Mouse (Mus musculus): Measurements from ENCODE around the gene Dbnl. TPM values are rescaled to one million over a fixed set of nuclear protein-coding genes. Genes with fewer than 3 reads are reported as not detected.

Dbnl gene
- 136 and 144 TPM in 2 replicates for polyA plus RNA-seq (2014; fragmentation: Nextera tagmentation; extraction: Ambion mirVana)

- Histone ChIP-seq H3K9me3 (ENCODE audit: control insufficient read depth, low read length) (no peaks in the 10 kb centered on the region), H3K4me1 (ENCODE audit: control insufficient read depth, insufficient read depth, low read length) (peaks cover 13% of the 10 kb centered on the region), H3K27me3 (ENCODE audit: control insufficient read depth, insufficient read depth, low read length) (no peaks in the 10 kb centered on the region), H3K9ac (ENCODE audit: low read length) (peak within 1 kb of the TSS; percentile 84), H3K36me3 (ENCODE audit: control insufficient read depth, insufficient read depth, low read length) (peaks cover 10% of the 10 kb centered on the region; the same call in 1 of the 2 replicates), H3K4me3 (ENCODE audit: low read depth, low read length) (peak within 1 kb of the TSS; percentile 93), H3K4me2 (peak within 1 kb of the TSS; percentile 74), H3K27ac (ENCODE audit: low read depth, low read length) (peak within 1 kb of the TSS; percentile 76)
- ATAC-seq (ENCODE audit: low FRiP score), result peak; percentile 98
- peak; percentile 99 for DNase-seq (ENCODE audit: low spot score, missing footprints)
- WGBS, result under 1% methylated on average over 74 of the region's 74 CpGs
Measured at GRCm38 (mm10) chr11:5788056-5789014, at the start of gene Dbnl. Gene Dbnl, plus strand, starts transcription at chr11:5788488.

- H3K27me3 ChIP-seq (ENCODE audit: control insufficient read depth, insufficient read depth, low read length), result no peaks in the 10 kb centered on the region
- DNase-seq (ENCODE audit: low spot score, missing footprints), result no peak
- no peak overlapping the region for H3K27ac ChIP-seq (ENCODE audit: low read depth, low read length)
- H3K4me2 ChIP-seq, result no peak overlapping the region
- H3K36me3 ChIP-seq (ENCODE audit: control insufficient read depth, insufficient read depth, low read length), result no peaks in the 10 kb centered on the region
- 76% methylated on average over 5 of the region's 5 CpGs for WGBS
- no peaks in the 10 kb centered on the region for H3K9me3 ChIP-seq (ENCODE audit: control insufficient read depth, low read length)
- ATAC-seq (ENCODE audit: low FRiP score), result no peak
- H3K4me1 ChIP-seq (ENCODE audit: control insufficient read depth, insufficient read depth, low read length), result peaks cover 7% of the 10 kb centered on the region; the same call in 1 of the 2 replicates
- no peak overlapping the region for H3K9ac ChIP-seq (ENCODE audit: low read length)
- H3K4me3 ChIP-seq (ENCODE audit: low read depth, low read length), result no peak overlapping the region
Measured at GRCm38 (mm10) chr11:5738888-5739632, 49.2 kb upstream of the Dbnl start.

DNA sequence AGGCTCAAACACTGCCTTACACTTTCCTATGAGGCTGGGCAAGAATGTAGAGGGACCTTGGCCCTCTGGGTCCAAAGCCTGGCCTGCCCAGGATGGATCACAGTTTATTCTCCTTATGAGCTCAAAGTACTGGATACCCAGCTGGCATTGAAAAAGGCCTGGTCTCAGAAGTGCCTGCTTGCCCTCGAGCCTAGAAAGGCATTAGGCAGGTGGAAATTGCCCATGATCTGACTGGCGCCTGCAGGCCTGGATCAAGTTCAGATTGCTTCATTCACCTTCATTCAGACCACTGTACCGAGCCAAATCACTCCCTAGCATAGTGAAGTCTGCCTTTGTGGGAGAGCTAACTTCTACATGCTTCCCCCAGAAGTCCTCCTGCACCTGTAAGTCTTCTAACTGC lies 48.4 kb upstream of the Dbnl start:
- H3K4me3 ChIP-seq (ENCODE audit: low read depth, low read length), result no peak overlapping the region
- no peaks in the 10 kb centered on the region for H3K27me3 ChIP-seq (ENCODE audit: control insufficient read depth, insufficient read depth, low read length)
- ATAC-seq (ENCODE audit: low FRiP score) (no peak), DNase-seq (ENCODE audit: low spot score, missing footprints) (no peak)
- 82% methylated on average over 3 of the region's 3 CpGs for WGBS
- no peak overlapping the region for H3K27ac ChIP-seq (ENCODE audit: low read depth, low read length)
- H3K9me3 ChIP-seq (ENCODE audit: control insufficient read depth, low read length), result no peaks in the 10 kb centered on the region
- H3K4me2 ChIP-seq, result no peak overlapping the region
- no peaks in the 10 kb centered on the region for H3K36me3 ChIP-seq (ENCODE audit: control insufficient read depth, insufficient read depth, low read length)
- H3K4me1 ChIP-seq (ENCODE audit: control insufficient read depth, insufficient read depth, low read length), result peaks cover 7% of the 10 kb centered on the region; the same call in 1 of the 2 replicates
- no peak overlapping the region for H3K9ac ChIP-seq (ENCODE audit: low read length)

DNA sequence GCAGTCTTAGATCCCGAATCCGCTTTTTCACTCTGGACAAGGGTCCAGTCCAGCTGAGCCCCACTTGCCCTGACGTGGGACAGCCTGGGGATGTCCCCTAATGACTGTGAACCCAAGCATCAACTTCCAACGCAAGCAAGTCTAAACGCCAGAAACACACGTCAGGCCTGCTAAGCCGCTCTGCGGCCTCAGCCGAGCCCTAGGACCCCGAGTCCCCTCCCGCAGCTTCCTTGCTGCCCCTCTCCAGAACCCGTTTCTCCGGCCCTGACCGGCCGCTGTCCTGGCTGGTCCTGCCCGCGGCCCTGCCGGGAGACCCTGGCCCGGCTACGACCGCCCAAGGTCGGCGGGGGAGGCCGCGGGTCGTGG lies 47.7 kb upstream of the Dbnl start:
- Histone ChIP-seq H3K27me3 (ENCODE audit: control insufficient read depth, insufficient read depth, low read length) (no peaks in the 10 kb centered on the region; the same call in 1 of the 2 replicates), H3K4me3 (ENCODE audit: low read depth, low read length) (peak overlapping the region; percentile 72), H3K4me2 (peak overlapping the region; percentile 96), H3K36me3 (ENCODE audit: control insufficient read depth, insufficient read depth, low read length) (no peaks in the 10 kb centered on the region), H3K4me1 (ENCODE audit: control insufficient read depth, insufficient read depth, low read length) (peaks cover 7% of the 10 kb centered on the region; the same call in 1 of the 2 replicates), H3K9me3 (ENCODE audit: control insufficient read depth, low read length) (no peaks in the 10 kb centered on the region), H3K27ac (ENCODE audit: low read depth, low read length) (no peak overlapping the region; the same call in 1 of the 2 replicates), H3K9ac (ENCODE audit: low read length) (peak overlapping the region; percentile 90)
- DNase-seq (ENCODE audit: low spot score, missing footprints), result peak; percentile 95
- ATAC-seq (ENCODE audit: low FRiP score), result peak; percentile 73
- WGBS, result under 1% methylated on average over 25 of the region's 26 CpGs

DNA sequence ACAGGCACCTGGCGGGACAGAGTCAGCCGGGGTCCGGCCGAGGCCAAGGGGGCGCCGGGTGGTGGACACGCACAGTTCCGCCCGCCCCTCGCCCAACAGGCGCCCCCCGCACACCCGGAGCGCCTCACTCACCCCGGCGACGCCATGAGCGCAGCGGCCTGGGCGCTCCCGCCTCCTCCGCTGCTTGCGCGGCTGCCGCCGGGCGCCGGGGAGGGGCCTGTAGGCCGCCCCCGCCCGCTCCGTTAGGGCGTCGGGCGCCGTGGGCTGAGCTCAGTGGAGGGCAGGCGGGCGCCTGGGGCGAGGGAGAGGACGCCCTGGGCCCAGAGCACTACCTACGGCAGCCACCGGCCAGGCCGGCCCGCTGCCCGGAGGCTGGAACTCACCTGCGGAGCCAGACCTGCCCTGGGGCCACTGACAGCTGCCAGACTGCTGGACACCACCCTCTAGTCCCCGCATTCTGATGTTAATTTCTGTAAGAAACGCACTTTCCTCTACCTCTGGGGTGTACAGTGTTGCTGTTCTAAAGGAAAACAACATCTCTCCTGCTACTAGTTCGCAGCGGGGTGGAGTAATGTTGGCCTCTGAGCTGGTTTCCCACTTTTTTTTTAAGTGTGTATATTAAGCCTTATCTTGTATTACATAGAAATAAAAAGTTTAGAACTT lies 47.2 kb upstream of the Dbnl start:
- H3K4me1 ChIP-seq (ENCODE audit: control insufficient read depth, insufficient read depth, low read length), result peaks cover 7% of the 10 kb centered on the region; the same call in 1 of the 2 replicates
- peak overlapping the region; percentile 72 for H3K4me3 ChIP-seq (ENCODE audit: low read depth, low read length)
- H3K27me3 ChIP-seq (ENCODE audit: control insufficient read depth, insufficient read depth, low read length), result no peaks in the 10 kb centered on the region; the same call in 1 of the 2 replicates
- ATAC-seq (ENCODE audit: low FRiP score), result peak; percentile 90
- H3K36me3 ChIP-seq (ENCODE audit: control insufficient read depth, insufficient read depth, low read length), result no peaks in the 10 kb centered on the region
- no peak overlapping the region; the same call in 1 of the 2 replicates for H3K27ac ChIP-seq (ENCODE audit: low read depth, low read length)
- peak overlapping the region; percentile 96 for H3K4me2 ChIP-seq
- peak; percentile 92 for DNase-seq (ENCODE audit: low spot score, missing footprints)
- H3K9ac ChIP-seq (ENCODE audit: low read length), result peak overlapping the region; percentile 90
- 1% methylated on average over 45 of the region's 50 CpGs for WGBS
- H3K9me3 ChIP-seq (ENCODE audit: control insufficient read depth, low read length), result no peaks in the 10 kb centered on the region

- WGBS, result 78% methylated on average over 7 of the region's 7 CpGs
- no peak for ATAC-seq (ENCODE audit: low FRiP score)
- H3K36me3 ChIP-seq (ENCODE audit: control insufficient read depth, insufficient read depth, low read length), result no peaks in the 10 kb centered on the region
- H3K27me3 ChIP-seq (ENCODE audit: control insufficient read depth, insufficient read depth, low read length), result no peaks in the 10 kb centered on the region; the same call in 1 of the 2 replicates
- no peaks in the 10 kb centered on the region for H3K9me3 ChIP-seq (ENCODE audit: control insufficient read depth, low read length)
- H3K27ac ChIP-seq (ENCODE audit: low read depth, low read length), result no peak overlapping the region
- no peak overlapping the region for H3K9ac ChIP-seq (ENCODE audit: low read length)
- no peak overlapping the region for H3K4me2 ChIP-seq
- DNase-seq (ENCODE audit: low spot score, missing footprints), result no peak
- H3K4me3 ChIP-seq (ENCODE audit: low read depth, low read length), result no peak overlapping the region
- peaks cover 7% of the 10 kb centered on the region; the same call in 1 of the 2 replicates for H3K4me1 ChIP-seq (ENCODE audit: control insufficient read depth, insufficient read depth, low read length)
Measured at GRCm38 (mm10) chr11:5742106-5742505, 46.2 kb upstream of the Dbnl start.

GRCm38 (mm10) chr11:5744951-5745350 lies 43.3 kb upstream of the Dbnl start:
- Histone ChIP-seq H3K9ac (ENCODE audit: low read length) (no peak overlapping the region), H3K4me3 (ENCODE audit: low read depth, low read length) (no peak overlapping the region), H3K27me3 (ENCODE audit: control insufficient read depth, insufficient read depth, low read length) (no peaks in the 10 kb centered on the region; the same call in 1 of the 2 replicates), H3K4me2 (no peak overlapping the region), H3K27ac (ENCODE audit: low read depth, low read length) (no peak overlapping the region), H3K36me3 (ENCODE audit: control insufficient read depth, insufficient read depth, low read length) (no peaks in the 10 kb centered on the region), H3K4me1 (ENCODE audit: control insufficient read depth, insufficient read depth, low read length) (peaks cover 7% of the 10 kb centered on the region; the same call in 1 of the 2 replicates), H3K9me3 (ENCODE audit: control insufficient read depth, low read length) (no peaks in the 10 kb centered on the region)
- 84% methylated on average over 2 of the region's 2 CpGs for WGBS
- no peak for DNase-seq (ENCODE audit: low spot score, missing footprints)
- ATAC-seq (ENCODE audit: low FRiP score), result no peak

- DNase-seq (ENCODE audit: low spot score, missing footprints) (no peak), ATAC-seq (ENCODE audit: low FRiP score) (no peak)
- Histone ChIP-seq H3K4me2 (no peak overlapping the region), H3K4me3 (ENCODE audit: low read depth, low read length) (no peak overlapping the region), H3K4me1 (ENCODE audit: control insufficient read depth, insufficient read depth, low read length) (no peaks in the 10 kb centered on the region), H3K27ac (ENCODE audit: low read depth, low read length) (no peak overlapping the region), H3K9me3 (ENCODE audit: control insufficient read depth, low read length) (no peaks in the 10 kb centered on the region), H3K9ac (ENCODE audit: low read length) (no peak overlapping the region), H3K27me3 (ENCODE audit: control insufficient read depth, insufficient read depth, low read length) (no peaks in the 10 kb centered on the region), H3K36me3 (ENCODE audit: control insufficient read depth, insufficient read depth, low read length) (peaks cover 5% of the 10 kb centered on the region; the same call in 1 of the 2 replicates)
- 77% methylated on average over 2 of the region's 2 CpGs for WGBS
Measured at GRCm38 (mm10) chr11:5753755-5754154, 34.5 kb upstream of the Dbnl start.
